Mouse (Mus musculus) regulatory T cell (primary cell): ENCODE results near the gene Cd274.

Experiments
- in situ Hi-C: fragments of 300-600 bp; cut with MboI, MseI; formaldehyde crosslinking; loops from one replicate; pipeline ENCODE4 v1.15.1; 2025; ENCODE audit warnings: high pct_unique_total_duplicates

The Cd274 gene

DNA sequence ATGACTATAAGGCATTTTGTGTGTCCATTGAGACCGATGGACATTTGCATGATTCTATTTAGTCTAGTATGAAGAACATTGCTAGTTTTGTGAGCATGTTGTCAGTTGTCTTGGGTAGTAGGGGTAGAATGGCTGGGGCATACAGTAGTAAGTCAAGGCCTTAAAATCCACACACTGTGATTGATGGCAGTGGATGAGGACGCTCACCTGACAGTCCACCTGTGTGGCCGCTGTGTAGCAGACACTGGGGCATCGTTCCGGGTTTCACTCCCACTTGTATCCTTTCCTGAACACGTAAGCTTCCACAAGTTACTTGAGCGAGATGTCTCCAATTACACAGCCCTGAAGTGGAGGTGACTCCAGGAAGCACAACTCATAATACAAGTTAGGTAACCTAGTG lies 3.7 kb upstream of the Cd274 start:
- in situ Hi-C loops: no loop called here

DNA sequence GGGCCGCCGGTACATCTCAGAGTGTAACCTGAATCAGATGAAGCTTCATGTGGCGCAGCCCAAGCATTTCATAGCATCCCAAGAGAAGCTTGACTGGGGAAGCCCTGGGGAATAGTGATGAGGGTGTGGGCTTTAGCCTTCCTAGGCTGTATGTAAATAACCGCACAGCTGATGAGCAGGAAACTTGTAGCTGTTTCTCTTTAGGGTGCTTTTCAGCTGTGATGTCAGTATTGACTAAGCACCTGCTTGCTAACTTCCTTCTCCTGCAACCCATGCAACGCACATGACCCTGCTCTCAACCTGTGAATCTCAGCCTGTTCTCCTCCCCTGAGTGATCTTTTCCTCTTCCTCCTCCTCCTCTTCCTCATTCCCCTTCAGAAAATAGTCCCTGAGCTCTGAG lies 3.2 kb upstream of the Cd274 start:
- in situ Hi-C loops: no loop called here

DNA sequence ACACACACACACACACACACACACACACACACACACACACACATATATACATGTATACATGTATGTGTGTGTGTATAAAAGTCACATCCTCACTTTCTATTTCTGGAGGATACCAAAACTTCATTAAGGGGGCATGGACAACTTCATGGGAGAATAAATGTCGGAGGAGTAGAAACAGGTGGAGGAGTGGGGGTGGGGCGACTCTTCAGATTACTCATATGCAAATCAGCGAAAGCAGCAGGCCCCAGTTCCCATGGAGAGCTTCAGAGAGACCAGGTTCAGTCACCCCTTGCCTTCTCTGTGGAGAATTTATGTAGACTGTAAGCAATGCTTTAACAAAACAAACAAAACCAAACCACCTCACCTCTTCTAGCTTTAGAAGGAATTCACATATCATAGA lies 2.1 kb upstream of the Cd274 start:
- in situ Hi-C loops: no loop called here

DNA sequence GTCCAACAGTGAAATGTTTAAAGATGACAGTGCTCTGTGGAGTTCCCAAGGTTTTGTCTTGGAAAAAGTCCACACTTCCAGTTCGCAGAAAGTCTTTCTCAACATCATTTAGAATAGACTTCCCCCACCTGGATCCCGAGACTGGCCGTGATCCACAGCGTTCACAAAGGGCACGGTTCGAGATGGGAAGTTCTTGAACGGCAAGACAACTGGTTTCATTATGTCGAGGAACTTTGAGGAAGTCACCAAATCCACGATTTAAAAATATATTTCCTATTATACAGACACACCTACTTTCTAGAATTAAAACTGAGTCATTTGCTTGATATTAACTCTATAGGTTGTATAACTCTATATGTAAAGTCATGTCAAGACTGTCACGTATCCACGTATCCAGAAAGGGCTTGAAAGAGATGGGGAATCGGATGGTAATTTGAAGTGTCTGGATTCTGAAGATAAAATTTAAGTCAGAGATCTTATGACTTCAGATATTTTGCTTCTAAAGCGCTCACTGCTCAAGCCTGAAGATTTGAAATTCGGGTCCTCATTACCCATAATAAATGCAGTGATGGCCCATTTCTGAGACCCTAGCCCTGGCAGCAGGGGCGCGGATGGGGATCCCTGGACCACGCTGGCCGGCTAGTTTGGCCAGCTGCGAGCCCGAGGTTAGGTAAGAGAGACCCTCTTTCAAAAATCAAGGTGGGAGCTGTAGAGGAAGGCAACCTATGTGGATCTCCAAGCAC lies 858 bp upstream of the Cd274 start:
- in situ Hi-C loops: no loop called here

DNA sequence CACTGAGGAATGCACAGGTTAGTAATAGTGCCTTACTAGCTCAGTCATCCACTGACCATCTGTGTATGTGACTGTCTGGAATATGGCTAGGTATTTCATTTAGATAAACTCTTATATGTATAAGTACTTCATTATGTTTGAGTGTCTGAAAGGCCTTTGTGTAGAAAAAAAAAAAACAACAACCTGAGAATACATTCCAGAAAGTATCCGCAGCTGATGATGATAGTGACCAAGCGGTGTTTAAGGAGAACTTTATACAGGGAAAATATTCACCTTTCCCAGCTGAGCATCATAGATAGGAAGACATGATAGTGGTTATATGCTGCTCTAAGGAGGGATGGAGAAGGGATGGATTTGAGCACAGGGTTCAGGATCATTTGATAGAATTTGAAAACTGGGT lies 786 bp downstream of the Cd274 start:
- in situ Hi-C loops: no loop called here

DNA sequence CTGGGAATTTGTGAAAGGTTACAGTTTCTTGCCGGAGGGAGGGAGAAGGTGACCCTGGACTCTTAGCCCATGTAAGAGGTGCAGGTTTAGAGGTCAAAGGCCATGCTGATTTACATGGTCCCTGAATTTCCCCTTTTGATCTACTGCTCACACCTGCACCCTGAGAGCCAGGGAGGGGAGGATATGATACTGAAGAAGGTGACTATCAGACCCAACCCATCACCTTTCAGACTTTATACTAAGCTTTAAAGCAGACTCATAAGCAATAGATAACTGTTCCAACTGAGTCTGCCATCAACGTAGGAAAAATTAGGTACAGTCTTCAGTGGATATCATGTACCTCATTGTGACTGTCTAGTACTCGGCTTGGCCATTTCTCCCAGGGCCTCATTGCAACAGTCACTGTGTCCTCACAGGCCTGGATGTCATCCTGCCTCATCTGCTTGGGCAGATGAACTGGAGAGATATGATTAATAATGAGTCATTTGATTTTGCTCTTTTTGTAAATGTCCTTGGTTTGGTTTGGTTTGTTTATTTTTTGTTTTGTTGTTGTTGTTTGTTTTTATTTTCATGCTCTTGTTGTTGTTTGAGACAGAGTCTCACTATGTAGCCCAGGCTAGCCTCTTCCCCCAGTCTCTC lies 1.5 kb downstream of the Cd274 start:
- in situ Hi-C loops: no loop called here

DNA sequence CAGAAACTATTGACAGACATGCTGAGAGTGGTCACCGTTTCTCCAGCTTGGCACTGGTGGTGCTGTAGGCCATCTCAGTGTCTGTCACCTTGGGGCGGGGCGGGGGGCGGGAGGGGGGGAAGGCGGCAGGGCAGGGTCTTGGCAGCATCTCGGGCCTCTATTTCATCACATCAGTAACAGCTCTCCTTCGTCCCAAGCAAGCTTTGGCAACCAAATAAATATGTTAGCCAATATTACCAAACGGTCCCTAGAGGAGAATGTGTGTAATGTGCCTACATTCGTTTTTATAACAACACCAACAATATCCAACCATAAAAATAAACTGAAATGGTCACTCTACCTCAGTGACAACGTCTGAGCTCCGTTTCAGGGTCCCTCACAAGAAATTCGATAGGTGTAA lies 2.9 kb downstream of the Cd274 start:
- in situ Hi-C loops: no loop called here

DNA sequence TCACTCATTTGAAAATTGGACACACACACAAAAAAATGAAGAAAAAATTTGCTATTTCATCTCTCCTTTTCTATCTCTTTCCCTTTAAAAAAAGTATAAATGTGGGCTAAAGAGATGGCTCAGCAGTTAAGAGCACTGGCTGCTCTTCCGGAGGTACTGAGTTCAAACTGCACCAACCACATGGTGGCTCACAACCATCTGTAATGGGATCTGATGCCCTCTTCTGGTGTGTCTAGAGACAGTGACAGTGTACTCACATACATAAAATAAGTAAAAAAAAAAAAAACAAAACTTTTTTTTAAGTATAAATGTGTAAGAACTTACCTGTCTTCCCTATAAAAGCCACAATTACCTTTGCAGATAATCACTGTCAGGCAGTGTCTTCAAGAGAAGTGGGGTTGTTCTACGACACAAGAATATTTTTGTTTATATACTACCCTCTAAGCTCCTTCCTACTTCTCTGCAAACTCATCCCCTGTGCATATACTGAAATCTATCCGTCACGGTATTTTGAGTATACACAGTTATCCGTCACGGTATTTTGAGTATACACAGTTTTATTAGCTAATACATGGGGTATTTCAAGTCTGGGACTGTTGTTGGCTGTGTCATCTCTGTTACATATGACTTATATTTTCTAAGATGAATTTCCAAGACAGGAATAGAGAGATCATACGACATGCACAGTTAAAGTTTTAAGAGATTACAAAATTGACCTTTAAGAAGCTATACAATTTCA lies 3.5 kb downstream of the Cd274 start:
- in situ Hi-C loops: no loop called here

DNA sequence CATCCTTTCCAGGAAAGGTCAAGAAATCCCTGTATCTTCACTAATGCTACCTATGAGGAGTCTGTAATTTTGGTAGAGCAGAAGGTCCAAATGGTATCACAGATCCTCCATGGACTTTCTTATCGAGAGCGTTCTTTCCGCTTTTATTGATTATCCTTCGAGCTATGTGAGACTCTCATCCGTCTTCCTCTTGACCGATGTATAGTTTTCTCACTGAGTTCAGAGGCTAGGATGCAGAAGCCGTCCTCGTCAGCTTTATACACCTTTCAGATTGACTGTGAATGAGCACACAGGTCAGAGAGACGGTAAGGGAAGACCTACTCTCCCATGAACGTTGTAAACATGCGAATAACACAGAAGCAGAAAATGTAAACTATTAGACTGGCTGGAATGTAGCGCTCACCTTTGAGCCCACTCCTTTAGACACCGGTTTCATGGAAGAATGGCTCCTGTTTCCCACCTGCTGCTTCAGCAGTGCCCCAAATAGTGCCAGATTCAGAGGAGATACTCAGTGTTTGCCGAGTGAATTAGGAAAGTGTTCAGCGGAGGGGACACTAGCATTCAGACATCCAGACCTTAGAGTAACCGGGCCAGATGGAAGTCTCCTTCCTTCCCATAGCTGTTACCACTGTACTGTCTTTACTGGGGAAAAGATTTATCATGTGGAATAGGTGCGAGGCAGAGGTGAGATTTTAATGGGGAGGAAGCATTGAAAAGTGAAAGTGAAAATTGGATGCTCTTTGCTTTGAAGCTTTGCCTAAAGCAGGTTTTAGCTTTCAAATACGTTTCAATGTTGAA lies 4.2 kb downstream of the Cd274 start:
- in situ Hi-C loops: no loop called here

DNA sequence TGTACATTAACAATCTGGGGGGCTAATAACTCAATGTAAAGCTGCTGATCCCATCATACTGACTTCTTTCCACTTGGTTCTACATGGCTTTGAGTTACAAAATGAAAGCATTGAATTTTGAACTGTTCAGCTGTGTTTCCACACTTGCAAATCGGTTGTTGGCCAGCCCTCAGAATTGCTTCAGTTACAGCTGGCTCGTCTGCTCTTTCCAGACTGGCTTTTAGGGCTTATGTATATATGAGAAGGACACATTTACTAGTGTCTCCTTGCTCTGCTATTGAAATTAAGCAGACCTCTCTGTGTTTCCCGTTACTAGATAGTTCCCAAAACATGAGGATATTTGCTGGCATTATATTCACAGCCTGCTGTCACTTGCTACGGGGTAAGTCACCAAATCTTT lies 4.9 kb downstream of the Cd274 start:
- in situ Hi-C loops: no loop called here

DNA sequence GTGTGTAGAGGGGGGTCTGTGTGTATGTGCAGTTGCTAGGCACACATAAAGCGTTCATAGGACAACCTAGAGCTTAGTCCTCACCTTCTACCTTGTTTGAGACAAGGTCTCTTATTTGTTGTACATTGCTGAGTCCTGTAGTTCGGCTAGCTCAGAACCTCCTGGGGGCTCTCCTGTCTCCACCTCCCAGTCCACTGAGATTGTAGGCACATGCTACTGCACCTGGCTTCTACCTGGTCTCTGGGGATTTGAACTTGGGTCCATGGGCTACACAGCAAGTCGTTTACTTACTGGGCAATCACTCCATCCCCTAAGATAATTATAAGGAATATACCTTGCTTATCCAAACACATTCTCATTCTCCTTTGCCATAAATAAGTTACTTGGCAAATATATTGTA lies 5.4 kb downstream of the Cd274 start:
- in situ Hi-C loops: no loop called here

DNA sequence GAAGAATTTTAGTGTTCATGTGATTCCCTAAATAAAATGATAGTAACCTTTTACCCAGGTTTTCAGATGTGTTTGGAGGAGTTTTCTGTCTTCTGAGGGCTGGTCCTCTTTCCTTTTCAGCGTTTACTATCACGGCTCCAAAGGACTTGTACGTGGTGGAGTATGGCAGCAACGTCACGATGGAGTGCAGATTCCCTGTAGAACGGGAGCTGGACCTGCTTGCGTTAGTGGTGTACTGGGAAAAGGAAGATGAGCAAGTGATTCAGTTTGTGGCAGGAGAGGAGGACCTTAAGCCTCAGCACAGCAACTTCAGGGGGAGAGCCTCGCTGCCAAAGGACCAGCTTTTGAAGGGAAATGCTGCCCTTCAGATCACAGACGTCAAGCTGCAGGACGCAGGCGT lies 6.2 kb downstream of the Cd274 start:
- in situ Hi-C loops: no loop called here

DNA sequence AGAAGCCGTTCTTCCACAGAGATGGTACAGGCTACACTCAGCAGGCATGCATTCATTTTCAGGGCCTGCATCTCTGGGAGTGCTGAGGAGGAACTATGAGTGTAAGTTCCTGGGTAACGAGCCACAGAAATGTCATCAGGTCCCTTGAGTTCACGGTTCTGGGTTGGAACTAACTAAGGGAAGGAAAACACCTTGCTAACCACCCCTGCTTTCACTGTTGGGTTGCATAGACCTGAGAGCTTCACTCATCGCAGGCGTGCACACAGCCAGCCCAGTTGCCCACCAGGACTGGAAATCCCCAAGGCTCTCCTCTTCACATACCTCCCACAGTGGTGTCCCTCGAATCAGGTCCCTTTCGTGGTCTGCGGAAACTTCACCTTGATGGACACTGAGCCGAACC lies 7.7 kb downstream of the Cd274 start:
- in situ Hi-C loops: no loop called here

DNA sequence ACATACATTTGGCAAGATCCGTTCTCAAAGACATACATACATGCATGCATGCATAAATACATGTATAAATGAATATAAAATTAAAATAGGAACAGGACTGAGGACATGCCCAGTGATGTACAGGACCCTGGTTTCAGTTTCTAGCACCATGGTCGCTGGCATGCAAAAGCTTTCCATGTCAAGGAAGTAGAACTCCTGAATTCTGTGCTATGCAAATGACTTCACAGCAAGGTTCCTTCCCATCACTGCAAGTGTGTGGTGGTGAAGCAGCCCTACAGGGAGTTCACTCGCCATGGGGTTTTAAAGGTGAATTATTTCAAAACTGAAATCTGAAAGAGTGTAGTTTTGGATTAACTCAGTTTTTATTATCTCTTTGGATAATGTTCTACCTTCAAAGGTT lies 9.1 kb downstream of the Cd274 start:
- in situ Hi-C loops: no loop called here

DNA sequence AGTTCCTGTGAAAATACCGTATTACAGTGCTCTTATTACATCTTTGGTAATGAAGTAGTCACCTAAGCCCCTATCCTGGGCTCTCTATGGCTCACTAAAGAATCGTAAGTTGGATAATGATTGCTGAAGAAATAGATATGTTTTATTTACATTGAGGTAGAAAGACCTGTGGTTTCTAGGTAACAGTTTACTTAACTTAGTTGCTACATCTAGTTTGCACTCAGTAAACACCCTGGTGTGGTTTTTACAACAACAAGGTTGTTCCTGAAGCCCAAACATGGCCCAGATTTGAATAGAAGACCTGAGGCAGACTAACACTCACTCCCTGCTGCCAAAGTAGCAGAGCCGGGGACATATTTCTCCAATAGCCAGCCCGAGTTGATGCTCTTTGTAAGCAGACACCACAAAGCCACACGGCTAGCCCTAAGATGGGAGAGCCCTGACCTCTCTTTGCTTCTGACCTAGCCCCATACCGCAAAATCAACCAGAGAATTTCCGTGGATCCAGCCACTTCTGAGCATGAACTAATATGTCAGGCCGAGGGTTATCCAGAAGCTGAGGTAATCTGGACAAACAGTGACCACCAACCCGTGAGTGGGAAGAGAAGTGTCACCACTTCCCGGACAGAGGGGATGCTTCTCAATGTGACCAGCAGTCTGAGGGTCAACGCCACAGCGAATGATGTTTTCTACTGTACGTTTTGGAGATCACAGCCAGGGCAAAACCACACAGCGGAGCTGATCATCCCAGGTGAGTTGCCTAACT lies 12.8 kb downstream of the Cd274 start:
- in situ Hi-C loops: loop anchor here (10.0 kb wide), 1 partner anchor 75 kb away; no protein-coding TSS in a partner anchor

DNA sequence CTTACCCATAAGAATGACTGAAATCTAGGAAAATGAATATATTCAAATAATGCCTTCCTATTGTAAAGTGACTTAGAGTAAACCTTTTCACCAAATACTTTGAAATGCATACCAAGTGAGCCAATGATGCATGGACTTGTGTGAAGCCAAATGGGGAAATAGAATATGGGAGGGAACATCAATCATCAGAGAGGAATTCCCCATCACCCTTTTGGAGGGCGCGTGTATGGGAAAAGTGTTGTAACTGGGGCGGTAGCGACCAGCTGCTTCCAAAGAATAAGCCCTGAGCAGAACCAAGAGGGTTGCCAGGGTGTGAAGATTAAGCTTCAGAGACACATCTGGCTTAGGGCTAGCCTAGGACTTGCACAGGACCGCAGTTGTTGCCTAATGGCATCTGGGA lies 16.1 kb downstream of the Cd274 start:
- in situ Hi-C loops: loop anchor here (10.0 kb wide), 1 partner anchor 71 kb away; no protein-coding TSS in a partner anchor

DNA sequence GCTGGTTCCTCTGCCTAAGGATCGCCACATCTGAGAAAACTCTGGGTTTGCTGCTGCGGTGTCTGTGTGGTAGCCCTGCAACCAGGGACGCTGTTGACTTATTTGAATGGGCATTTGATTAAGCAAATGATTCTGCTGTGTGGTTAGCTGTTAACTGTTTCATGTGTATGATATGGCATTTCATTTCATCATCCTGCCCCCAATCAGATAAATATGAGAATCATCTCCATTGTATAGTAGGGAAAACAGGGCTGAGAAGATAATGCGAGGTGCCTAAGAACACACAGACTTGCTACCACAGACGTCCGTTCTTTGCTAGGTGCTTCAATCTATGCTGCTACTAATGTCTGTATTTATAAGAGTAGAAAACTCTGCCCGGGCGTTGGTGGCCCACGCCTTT lies 17.2 kb downstream of the Cd274 start:
- in situ Hi-C loops: loop anchor here (10.0 kb wide), 1 partner anchor 70 kb away; no protein-coding TSS in a partner anchor

DNA sequence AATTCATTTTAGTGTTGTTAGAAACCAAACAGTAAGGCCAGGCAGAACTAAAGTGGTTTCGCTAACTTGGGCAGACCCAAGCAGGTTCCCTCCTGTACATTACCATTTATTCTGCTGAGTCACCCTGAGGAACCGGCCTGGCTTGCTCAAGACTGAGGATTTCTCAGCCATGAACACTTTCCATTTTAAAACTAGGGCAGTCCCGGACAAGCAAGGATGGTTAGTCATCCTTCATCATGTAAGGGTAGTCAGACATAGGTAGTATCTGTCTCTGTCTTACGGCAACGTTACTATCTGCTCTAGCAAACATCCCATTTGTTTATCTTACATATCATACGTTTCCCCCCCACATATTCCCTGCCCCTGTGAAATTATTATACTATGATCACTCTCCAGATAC lies 17.7 kb downstream of the Cd274 start:
- in situ Hi-C loops: loop anchor here (10.0 kb wide), 1 partner anchor 70 kb away; no protein-coding TSS in a partner anchor

DNA sequence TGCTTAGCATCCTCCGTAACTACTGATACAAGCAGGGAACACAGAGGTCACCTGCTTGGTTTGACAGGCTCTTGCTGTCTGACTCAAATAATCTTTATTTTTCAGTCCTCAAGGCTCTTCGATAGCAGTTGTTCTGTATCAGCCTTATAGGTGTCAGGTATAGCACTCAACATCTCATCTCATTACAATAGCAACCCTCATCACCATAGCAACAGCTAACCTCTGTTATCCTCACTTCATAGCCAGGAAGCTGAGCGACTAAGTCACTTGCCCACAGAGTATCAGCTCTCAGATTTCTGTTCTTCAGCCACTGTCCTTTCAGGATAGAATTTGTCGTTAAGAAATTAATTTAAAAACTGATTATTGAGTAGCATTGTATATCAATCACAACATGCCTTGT lies 18.6 kb downstream of the Cd274 start:
- in situ Hi-C loops: loop anchor here (10.0 kb wide), 1 partner anchor 69 kb away; no protein-coding TSS in a partner anchor

DNA sequence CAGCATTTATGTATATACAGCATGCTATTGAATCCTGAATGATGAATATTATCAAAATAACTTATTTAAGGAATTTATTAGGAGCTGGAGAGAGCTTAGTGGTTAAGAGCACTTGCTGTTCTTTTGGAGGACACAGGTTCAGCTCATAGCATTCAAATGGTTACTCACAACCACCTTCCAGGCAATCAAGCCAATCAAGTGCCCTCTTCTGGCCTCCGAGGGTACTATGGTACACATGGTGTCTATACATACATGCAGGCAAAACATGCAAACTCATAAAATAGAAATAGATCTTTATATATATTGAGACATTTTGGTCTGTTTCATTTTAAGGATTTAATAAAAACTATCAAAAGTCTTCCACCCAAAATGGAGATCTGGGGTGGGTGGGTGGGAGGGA lies 21.6 kb downstream of the Cd274 start:
- in situ Hi-C loops: loop anchor here (10.0 kb wide), 1 partner anchor 66 kb away; no protein-coding TSS in a partner anchor

DNA sequence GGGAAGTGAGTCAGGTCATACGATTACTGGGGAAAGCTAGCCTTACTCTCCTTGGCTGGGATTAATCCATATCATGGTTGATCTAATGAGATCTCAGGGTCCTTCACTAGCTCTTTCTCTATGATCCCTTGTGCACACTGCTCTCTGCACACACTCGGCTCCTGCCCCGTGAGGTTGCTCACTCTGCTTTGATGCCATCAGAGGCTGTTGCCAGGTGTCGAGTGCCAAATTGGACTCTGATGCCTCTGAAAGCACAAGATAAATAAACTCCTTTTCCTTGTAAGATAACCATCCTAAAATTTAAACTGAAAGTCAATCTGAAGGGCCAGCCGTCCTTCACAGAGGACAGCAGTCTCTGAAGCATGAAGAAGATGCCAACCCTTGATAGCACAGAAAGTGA lies 23.2 kb downstream of the Cd274 start:
- in situ Hi-C loops: no loop called here
